Mouse (Mus musculus) testis, postnatal 14 days (tissue): ENCODE results near the gene Svs3a.
"Not testable (repeated sequence)": the region's sequence is repeated elsewhere in the genome, so short reads cannot be mapped to it uniquely, and the experiment has no call there.

Experiments used
- DNase-seq: peaks from one replicate; pipeline ENCODE4 v3.0.0; 2021; ENCODE audit warnings: low spot score

Gene Svs3a

DNA sequence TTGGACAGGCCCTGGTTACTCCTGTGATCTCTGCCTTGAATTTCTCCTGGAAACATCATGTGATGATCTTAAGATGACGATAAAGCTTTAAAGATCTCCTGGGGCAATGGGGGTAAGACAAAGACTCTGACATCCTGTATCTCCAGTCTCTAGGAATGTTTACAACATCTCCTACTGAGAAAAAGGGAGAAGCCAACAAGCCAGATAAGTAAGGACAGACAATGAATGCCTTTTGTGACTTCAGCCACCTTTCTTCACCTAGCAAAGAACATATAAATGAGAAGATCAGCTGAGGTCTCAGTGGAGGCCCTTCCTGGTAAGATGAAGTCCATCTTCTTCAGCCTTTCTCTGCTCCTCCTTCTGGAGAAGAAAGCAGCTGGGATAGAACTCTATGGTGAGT lies at the start of gene Svs3a:
Gene Svs3a, plus strand, starts transcription at position 301 of the 400 bp plus-strand sequence.
- DNase-seq: not testable (repeated sequence)

DNA sequence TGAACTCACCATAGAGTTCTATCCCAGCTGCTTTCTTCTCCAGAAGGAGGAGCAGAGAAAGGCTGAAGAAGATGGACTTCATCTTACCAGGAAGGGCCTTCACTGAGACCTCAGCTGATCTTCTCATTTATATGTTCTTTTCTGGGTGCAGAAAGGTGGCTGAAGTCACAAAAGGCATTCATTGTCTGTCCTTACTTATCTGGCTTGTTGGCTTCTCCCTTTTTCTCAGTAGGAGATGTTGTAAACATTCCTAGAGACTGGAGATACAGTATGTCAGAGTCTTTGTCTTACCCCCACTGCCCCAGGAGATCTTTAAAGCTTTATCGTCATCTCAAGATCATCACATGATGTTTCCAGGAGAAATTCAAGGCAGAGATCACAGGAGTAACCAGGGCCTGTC lies 32.5 kb upstream of the Svs3a start, which contains the start of gene Svs3b:
Gene Svs3b, minus strand, starts transcription at position 101 of the 400 bp plus-strand sequence.
- DNase-seq: not testable (repeated sequence)

DNA sequence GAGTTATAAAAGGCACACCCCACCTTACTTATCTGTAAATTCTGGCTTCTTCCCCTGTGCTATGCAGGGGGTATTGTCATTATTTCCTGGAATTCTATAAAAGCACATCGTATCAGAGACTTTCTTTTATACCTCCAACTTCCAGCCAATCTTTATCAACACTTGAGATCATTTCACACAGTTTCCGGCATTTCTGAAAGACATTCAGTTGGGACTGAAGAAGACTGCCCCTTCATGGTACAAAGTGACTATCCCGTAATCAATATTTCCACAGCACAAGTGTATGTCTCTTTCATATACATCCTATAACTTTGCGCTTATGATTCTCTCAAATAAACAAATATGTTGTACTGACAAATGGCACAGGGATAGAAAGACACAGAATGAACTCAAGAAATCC lies 10.7 kb upstream of the Svs3a start, which contains the start of gene Svs4:
Gene Svs4, minus strand, starts transcription at position 101 of the 400 bp plus-strand sequence.
- DNase-seq: no peak

DNA sequence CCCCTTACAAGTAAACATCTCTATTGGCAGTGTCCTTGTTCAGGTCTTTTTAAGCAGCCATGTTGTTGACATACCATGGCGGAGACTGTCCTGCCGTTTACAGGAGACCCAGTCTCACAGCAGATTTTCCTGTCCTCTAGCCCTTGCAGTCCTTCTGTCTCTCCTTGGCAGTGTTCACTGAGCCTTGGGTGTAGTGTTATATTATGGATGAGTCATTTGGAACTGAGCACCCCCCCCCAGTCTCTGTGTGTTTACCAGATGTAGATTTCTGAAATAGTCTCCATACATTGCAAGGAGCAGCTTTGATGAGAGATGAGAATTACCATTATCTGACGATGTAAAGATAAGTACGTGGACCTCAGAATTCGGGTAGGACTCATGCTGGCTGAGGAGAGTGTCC lies 23.5 kb downstream of the Svs3a start:
- DNase-seq: no peak

DNA sequence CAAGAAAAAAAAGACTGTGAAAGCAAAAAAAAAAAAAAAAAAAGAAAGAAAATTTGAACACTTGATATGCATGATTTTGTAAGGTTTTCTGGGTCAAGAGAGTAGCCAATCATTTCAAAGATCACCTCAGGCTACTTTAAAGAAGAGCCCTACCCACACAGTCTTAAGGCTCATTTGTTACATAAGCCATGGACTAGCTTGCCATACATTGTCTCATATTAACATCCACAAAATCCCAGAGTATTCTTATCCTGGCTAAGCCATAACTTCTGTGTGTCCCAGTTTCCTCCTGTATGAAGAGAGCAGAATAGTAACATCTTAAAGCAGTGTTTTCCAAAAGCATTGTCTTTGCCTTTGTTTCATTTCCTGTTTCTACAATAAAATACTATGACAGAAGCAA lies 26.4 kb downstream of the Svs3a start:
- DNase-seq: not testable (repeated sequence)

DNA sequence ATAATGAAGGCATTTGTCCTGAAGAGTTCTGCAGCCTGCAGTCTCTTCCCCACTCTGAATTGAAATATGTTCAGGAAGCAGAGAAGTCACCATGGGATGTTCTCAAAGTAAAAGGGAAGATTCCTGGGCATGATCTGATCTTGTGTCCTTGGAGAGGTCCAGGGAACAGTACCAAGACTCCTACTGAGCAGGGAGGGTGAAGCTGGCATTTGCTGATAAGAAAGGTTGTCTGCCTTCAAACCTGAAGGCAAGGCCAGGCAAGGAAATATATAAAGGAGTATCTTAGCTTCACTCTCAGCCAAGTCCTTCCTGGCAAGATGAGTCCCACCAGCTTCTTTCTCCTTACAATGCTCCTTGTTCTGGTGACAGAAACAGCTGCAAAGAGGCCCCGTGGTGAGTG lies 27.4 kb downstream of the Svs3a start, which contains the start of gene Svs6:
Gene Svs6, plus strand, starts transcription at position 301 of the 400 bp plus-strand sequence.
- not testable (repeated sequence) for DNase-seq

DNA sequence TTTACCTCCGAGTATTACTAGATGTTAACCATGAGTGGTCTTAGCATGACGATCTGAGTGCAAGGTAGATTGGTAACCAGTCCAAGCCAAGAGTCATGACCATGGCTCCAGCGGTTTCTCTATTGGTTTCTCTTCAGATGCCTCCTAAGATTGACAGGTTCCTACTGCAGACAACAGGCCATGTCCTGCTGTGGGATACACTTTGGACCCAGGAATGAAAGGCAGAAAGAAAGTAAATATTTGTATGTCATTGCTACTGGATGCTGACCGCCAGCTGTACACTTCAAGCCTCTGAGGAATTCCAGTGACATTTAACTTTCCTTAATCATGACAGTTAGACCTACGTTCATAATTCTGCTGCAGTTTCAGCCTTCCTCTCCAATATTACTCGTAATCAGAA lies 31.9 kb downstream of the Svs3a start:
- no peak for DNase-seq

DNA sequence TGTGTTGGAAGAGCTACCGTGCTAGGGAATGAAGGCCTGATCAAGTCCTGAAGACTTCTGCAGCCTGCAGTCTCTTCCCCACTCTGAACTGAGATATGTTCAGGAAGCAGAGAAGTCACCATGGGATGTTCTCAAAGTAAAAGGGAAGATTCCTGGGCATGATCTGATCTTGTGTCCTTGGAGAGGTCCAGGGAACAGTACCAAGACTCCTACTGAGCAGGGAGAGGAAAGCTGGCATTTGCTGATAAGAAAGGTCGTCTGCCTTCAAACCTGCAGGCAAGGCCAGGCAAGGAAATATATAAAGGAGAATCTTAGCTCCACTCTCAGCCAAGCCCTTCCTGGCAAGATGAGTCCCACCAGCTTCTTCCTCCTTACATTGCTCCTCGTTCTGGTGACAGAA lies 43.4 kb downstream of the Svs3a start, which contains the start of gene Svs5:
Gene Svs5, plus strand, starts transcription at position 301 of the 400 bp plus-strand sequence.
- DNase-seq: not testable (repeated sequence)
